Mouse (Mus musculus): ENCODE measurements around the gene Slc17a1. TPM values are rescaled to one million over a fixed set of nuclear protein-coding genes. Genes with fewer than 3 reads are reported as not detected.

Gene Slc17a1
- polyA plus RNA-seq (2012; fragmentation: generic; extraction: Trizol): not detected

GRCm38 (mm10) chr13:23867405-23867804 lies at the start of gene Slc17a1:
TSS of gene Slc17a1 (plus strand) at chr13:23867750.

GRCm38 (mm10) chr13:23839308-23839707 lies 28.2 kb upstream of the Slc17a1 start, which contains the start of gene Slc17a3:
TSS of gene Slc17a3 (plus strand) at chr13:23839434.

GRCm38 (mm10) chr13:23914376-23915167 lies 47.0 kb downstream of the Slc17a1 start, which contains the start of gene Slc17a4:
TSS of gene Slc17a4 (minus strand) at chr13:23915009.

GRCm38 (mm10) chr13:23933421-23934210 lies 66.1 kb downstream of the Slc17a1 start, which contains the start of gene Hist1h2ba:
TSS of gene Hist1h2ba (minus strand) at chr13:23934156.

GRCm38 (mm10) chr13:23934211-23934520 lies 66.6 kb downstream of the Slc17a1 start, which contains the start of gene Hist1h2aa:
TSS of gene Hist1h2aa (plus strand) at chr13:23934462.

Other genes starting within 250 kb of the Slc17a1 start
- gene Hist1h2be, start 246.6 kb upstream of the Slc17a1 start, polyA plus RNA-seq (2012; fragmentation: generic; extraction: Trizol): 1 to 10 TPM; 1.4 to 2.5 TPM
- 1 to 10 TPM; 1.7 to 3.9 TPM for gene Hist1h1e, start 245.2 kb upstream of the Slc17a1 start, polyA plus RNA-seq (2012; fragmentation: generic; extraction: Trizol)
- gene Hist1h2ac, start 183.8 kb upstream of the Slc17a1 start, polyA plus RNA-seq (2012; fragmentation: generic; extraction: Trizol): under 1 TPM; 0.98 TPM
- 10 to 100 TPM; 11.8 to 98.9 TPM for gene Hist1h2bc, start 183.6 kb upstream of the Slc17a1 start, polyA plus RNA-seq (2012; fragmentation: generic; extraction: Trizol)
- gene Hist1h1t, start 171.9 kb upstream of the Slc17a1 start, polyA plus RNA-seq (2012; fragmentation: generic; extraction: Trizol): under 1 TPM in 1 of 2 experiments, not detected in 1; 0.27 TPM
- 1 to 10 TPM; 1.3 to 3.2 TPM for gene Hist1h4c, start 169.3 kb upstream of the Slc17a1 start, polyA plus RNA-seq (2012; fragmentation: generic; extraction: Trizol)
- gene Hfe, start 156.9 kb upstream of the Slc17a1 start, polyA plus RNA-seq (2012; fragmentation: generic; extraction: Trizol): under 1 TPM; 0.15 to 0.91 TPM
- gene Hist1h1c, start 128.9 kb upstream of the Slc17a1 start, polyA plus RNA-seq (2012; fragmentation: generic; extraction: Trizol): 100 to 1,000 TPM in 1 of 2 experiments, 10 to 100 TPM in 1; 12.7 to 138 TPM
- gene Hist1h3c, start 122.1 kb upstream of the Slc17a1 start, polyA plus RNA-seq (2012; fragmentation: generic; extraction: Trizol): 10 to 100 TPM in 1 of 2 experiments, 1 to 10 TPM in 1; 5.7 to 21.7 TPM
- 10 to 100 TPM in 1 of 2 experiments, 1 to 10 TPM in 1; 3.2 to 12.9 TPM for gene Hist1h2bb, start 121.0 kb upstream of the Slc17a1 start, polyA plus RNA-seq (2012; fragmentation: generic; extraction: Trizol)
- gene Hist1h2ab, start 116.6 kb upstream of the Slc17a1 start, polyA plus RNA-seq (2012; fragmentation: generic; extraction: Trizol): 10 to 100 TPM in 1 of 2 experiments, 1 to 10 TPM in 1; 4.4 to 13.0 TPM
- 1 to 10 TPM; 2.9 to 8.0 TPM for gene Hist1h3b, start 115.5 kb upstream of the Slc17a1 start, polyA plus RNA-seq (2012; fragmentation: generic; extraction: Trizol)
- 10 to 100 TPM; 12.9 to 53.5 TPM for gene Hist1h4b, start 110.7 kb upstream of the Slc17a1 start, polyA plus RNA-seq (2012; fragmentation: generic; extraction: Trizol)
- gene Hist1h4a, start 106.5 kb upstream of the Slc17a1 start, polyA plus RNA-seq (2012; fragmentation: generic; extraction: Trizol): 10 to 100 TPM in 1 of 2 experiments, 1 to 10 TPM in 1; 4.4 to 17.3 TPM
- gene Hist1h3a, start 105.4 kb upstream of the Slc17a1 start, polyA plus RNA-seq (2012; fragmentation: generic; extraction: Trizol): 1 to 10 TPM; 3.2 to 8.0 TPM
- gene Hist1h1a, start 104.1 kb upstream of the Slc17a1 start, polyA plus RNA-seq (2012; fragmentation: generic; extraction: Trizol): 1 to 10 TPM in 1 of 2 experiments, under 1 TPM in 1; 0.26 to 1.2 TPM
- gene Trim38, start 97.8 kb upstream of the Slc17a1 start, polyA plus RNA-seq (2012; fragmentation: generic; extraction: Trizol): under 1 TPM in 1 of 2 experiments, not detected in 1; 0.05 TPM
- not detected for gene Slc17a2, start 60.8 kb upstream of the Slc17a1 start, polyA plus RNA-seq (2012; fragmentation: generic; extraction: Trizol)
- gene Slc17a3, start 28.3 kb upstream of the Slc17a1 start, polyA plus RNA-seq (2012; fragmentation: generic; extraction: Trizol): not detected
- not detected for gene Slc17a4, start 47.3 kb downstream of the Slc17a1 start, polyA plus RNA-seq (2012; fragmentation: generic; extraction: Trizol)
- not detected for gene Hist1h2ba, start 66.4 kb downstream of the Slc17a1 start, polyA plus RNA-seq (2012; fragmentation: generic; extraction: Trizol)
- gene Hist1h2aa, start 66.7 kb downstream of the Slc17a1 start, polyA plus RNA-seq (2012; fragmentation: generic; extraction: Trizol): not detected
- gene Scgn, start 123.5 kb downstream of the Slc17a1 start, polyA plus RNA-seq (2012; fragmentation: generic; extraction: Trizol): not detected